Mouse (Mus musculus) common myeloid progenitor, adult 5-6 weeks (primary cell): Measurements from ENCODE around the gene Hk2. TPM values are rescaled to one million over a fixed set of nuclear protein-coding genes. Genes with fewer than 3 reads are reported as not detected.

ENCODE experiments used
- ATAC-seq: replicated peaks from 2 replicates; pipeline ENCODE4 v1.8.0; 2016; ENCODE audit warnings: low read depth, mild to moderate bottlenecking, moderate TSS enrichment, inconsistent platforms; ENCODE audit not compliant: poor library complexity, severe bottlenecking
- total RNA-seq: library from RNA; stranded (forward); fragments of 200-1000, 187-1606 nt; gene quantifications from 2 replicates; pipeline ENCODE4 v1.2.3, GENCODE M21; 2017

The Hk2 gene
- 21.2 and 29.0 TPM in 2 replicates for total RNA-seq

- ATAC-seq, result peak; percentile 83
Observed at GRCm38 (mm10) chr6:82774321-82774764, at the start of gene Hk2. TSS of gene Hk2 (minus strand) at chr6:82774454.

GRCm38 (mm10) chr6:82821758-82822253 is 47.6 kb upstream of the Hk2 start:
- ATAC-seq, result peak; percentile 67

DNA sequence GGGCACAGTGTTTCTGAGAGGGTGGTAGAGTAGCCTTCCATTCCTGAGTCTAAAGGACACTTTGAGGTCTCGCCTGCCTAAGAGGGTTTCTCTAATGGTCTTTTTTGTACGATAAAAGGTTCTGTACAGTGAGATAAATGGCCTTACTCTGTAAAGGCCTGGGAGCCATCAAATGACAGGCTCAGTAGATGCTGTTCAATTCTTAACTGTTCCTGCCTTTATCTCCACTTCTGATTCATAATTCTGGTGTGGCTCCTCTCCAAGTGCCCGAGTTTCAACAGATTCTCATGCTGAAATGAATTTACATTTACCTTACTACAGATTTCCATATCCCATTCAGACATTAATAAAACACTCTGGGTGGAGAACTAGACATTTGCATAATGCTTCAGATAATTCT is 46.5 kb upstream of the Hk2 start:
- ATAC-seq, result no peak

GRCm38 (mm10) chr6:82814821-82815220 is 40.6 kb upstream of the Hk2 start:
- ATAC-seq, result peak; percentile 72

- no peak for ATAC-seq
Observed at GRCm38 (mm10) chr6:82807984-82808700, 33.9 kb upstream of the Hk2 start.

DNA sequence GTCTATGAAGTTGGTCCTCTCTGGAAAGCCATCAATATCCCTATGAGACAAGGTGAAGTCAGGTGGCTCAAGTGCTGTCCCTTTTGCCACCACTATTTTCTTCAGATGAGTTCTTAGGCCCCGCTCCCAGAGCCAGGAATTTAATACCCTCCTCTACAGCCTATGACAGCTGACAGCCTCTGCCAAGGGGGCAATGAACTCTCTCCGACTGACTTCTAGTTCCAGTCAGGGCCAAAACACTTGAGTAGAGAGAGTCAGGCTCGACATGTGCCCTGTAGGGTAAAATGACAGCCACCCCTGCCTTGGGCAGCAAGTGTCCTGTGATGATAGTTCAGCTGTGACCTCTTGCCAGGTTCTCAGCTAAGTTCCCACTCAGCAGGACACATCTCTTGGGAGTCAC is 32.7 kb upstream of the Hk2 start:
- ATAC-seq, result no peak

GRCm38 (mm10) chr6:82806503-82806902 is 32.2 kb upstream of the Hk2 start:
- no peak for ATAC-seq

DNA sequence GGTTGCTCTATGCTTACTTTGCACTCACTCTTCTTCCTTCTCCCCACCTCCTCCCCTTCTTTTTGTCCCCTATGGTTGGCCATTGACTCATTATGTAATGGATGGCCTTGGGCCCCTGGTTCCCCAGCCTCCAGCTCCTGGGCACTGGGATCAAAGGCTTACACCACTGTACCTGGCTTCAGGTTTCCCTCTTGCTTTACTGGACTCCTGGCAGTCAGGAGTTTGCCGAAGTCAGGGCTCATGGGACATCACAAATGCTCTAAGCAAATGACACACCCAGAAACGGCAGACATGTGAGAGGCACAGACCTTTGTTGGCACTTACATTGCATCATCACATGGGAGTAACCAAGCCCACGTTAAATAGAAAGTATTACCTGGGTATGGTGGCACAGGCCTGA is 31.6 kb upstream of the Hk2 start:
- ATAC-seq, result no peak

GRCm38 (mm10) chr6:82804984-82805383 is 30.7 kb upstream of the Hk2 start:
- ATAC-seq, result peak; percentile 62

DNA sequence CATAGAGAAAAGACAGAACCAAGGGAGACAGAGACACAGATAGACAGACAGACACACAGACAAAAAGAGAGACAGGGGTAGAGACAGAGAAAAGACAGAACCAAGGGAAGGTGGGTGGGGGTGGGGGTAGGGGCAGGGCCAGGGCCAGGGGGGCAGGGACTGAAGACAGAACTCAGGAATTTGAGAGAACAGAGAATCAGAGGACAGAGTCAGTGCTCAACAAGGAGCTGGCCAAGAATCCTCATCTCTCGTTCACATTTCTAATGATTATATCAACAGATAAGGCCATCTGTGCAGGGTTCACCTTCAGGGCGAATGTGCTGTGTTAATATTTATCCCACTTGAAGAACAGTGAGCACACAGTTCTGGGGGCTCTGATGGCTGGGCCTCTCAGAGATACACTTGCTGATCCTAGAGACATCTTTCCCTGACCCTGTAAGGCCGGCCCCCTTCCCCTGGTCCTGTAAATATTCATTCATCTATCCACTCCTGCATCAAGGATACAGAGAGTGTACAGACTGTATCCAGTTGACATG is 24.0 kb upstream of the Hk2 start:
- no peak for ATAC-seq

GRCm38 (mm10) chr6:82797300-82797839 is 23.1 kb upstream of the Hk2 start:
- peak; percentile 85 for ATAC-seq

DNA sequence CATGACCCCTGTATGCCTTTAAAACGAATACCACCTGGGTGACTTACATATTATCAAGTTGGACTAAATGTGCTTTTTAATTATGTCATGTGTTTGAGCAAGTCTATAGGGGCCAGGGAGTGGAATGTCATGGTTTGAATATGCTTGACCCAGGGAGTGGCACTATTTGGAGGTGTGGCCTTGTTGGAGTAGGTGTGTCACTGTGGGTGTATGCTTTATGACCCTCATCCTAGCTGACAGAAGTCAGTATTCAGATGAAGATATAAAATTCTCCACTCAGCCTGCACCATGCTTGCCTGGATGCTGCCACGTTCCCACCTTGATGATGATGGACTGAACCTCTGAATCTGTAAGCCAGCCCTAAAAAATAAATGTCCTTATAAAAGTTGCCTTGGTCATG is 16.6 kb upstream of the Hk2 start:
- no peak for ATAC-seq

- no peak for ATAC-seq
Observed at GRCm38 (mm10) chr6:82783906-82784305, 9.7 kb upstream of the Hk2 start.

GRCm38 (mm10) chr6:82780802-82781393 is 6.6 kb upstream of the Hk2 start:
- peak; percentile 76 for ATAC-seq

- ATAC-seq, result peak; percentile 34
Observed at GRCm38 (mm10) chr6:82780369-82780768, 6.1 kb upstream of the Hk2 start.

GRCm38 (mm10) chr6:82777124-82777654 is 2.9 kb upstream of the Hk2 start:
- ATAC-seq, result no peak

DNA sequence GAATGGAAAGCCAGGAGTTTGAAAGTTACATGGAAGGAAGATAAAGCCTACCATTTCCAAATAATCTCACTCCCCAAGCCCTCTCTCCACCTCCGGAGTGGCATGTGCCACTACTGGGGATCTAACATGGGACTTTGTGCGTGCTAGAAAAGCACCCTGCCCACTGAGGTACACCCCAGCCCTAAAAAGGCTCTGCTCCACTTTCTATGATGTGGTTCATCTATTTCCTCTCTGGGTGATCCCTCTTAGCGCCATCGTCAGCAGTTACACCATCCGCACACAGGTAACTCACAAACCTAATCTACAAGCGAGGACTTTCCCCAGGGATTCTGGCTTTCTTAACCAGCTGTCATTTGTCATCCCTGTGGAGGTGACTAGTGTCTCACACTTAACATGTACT is 1.1 kb upstream of the Hk2 start:
- ATAC-seq, result no peak

DNA sequence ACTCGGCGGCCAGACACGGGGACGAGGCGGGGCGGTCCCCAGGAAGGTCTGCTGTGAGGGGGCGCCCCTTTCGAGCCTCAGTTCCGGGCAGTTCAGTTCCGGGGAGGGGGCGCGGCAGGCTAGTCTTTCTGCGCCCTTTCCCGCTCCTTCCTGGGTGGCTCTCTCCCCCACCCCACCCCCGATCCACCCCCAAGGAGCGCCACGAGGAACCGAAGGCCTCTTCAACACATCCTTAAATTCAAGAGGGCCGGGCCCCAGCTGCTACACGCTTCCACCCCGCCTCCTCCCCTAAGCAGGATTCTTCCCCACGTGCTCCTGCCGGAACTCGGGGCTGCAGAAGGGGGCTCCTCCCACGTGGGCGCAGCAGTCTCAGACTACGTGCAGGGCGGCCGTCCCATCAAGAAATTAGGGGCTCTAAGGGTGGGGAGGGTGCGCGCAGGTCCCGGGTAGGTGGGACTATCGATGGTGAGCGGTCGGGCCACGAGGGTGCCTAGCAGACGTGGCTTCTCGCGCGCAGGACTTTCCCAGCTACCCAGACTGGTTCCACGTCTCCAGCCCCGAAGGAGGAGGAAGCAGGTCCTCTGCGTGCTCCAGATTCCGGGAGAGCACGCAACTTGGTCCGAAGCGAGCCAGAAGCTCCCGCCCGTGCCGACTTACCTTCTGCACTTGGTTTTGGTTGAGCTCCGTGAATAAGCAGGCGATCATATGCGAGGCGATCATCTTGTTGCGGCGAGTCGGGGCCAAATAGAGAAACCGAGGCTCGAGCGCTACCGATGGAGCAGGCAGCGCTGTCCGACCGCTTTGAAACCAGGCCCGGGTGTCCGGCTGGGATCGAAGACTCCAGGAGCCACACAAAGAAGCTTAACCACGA is 758 bp downstream of the Hk2 start:
- peak; percentile 42 for ATAC-seq

DNA sequence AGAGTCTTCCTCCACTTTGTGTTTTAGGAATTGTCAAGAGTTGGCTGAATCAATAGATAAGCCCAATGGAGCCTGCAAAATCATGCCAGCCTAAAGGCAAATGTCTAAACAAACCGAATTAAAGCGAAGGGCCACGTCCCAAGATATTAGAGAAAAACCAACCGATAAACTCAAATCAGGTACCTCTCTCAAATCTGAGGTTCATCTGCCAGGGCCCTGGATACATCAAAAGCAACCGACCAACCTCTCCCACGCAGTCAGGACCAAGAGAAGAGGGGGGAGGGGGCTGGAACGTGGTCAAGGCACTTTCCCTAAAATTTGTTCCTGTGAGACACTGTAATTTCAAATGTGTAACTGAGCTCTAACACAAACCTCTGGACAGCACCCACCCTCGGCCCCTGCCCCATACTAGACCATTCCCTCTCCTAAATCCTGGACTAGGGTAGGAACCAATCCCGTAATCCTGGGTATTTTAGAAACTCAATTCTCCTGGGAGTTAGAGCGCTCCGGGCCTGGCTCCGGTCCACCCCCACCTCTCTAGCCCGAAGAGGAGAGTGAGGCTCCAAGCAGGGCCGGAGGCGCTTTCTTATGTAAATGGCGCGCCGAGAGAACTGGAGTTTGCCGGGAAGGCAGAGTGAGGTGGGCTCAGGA is 1.7 kb downstream of the Hk2 start:
- no peak for ATAC-seq
